Mouse (Mus musculus) megakaryocyte, embryonic 14.5 days (primary cell): ENCODE results near the gene Ltv1.

Source experiments
- FLI1 ChIP-seq: IDR thresholded peaks from 2 replicates; pipeline ENCODE4 v1.6.1; 2012; ENCODE audit warnings: low read length, inconsistent platforms, mixed read lengths
- GATA1 ChIP-seq: IDR thresholded peaks from 3 replicates; pipeline ENCODE4 v1.6.1; 2012; ENCODE audit warnings: mixed read lengths, low read length, inconsistent platforms, borderline replicate concordance

DNA sequence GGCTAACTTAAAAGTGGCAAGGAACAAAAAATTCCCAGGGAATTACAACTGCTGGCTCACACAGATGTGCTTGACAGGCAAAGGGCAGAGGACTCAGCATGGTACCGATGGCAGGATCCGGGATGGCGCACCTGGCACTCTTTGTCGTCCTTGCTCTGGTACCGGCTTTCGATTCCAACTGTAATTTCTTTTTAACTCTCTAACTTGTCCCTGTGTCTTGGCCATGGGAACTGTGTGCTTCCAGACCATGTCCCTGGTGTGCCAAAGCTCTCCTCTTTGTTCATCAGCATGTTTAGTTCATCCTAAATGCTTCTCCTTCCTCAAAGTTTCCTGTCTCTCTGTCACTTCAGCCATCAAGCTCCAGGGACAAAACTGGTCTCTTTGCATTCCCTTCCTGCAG, 55.1 kb downstream of the Ltv1 start:
- TF ChIP-seq GATA1: no peak
- no peak for TF ChIP-seq FLI1
